Mouse (Mus musculus): ENCODE results near the gene Dpy19l3.

GRCm38 (mm10) chr7:35650716-35651410, 103.4 kb downstream of the Dpy19l3 start:
- TF ChIP-seq CTCF (IDR thresholded peaks at IDR 0.05; ENCODE audit: extremely low read depth, insufficient read length, insufficient replicate concordance, low read depth, low read length) (no peak), POLR2A (IDR thresholded peaks at IDR 0.05; ENCODE audit: low read depth, low read length) (no peak)

Measured in small intestine, adult 2 months (tissue).